Comparison of ENCODE assay signal across 16 mouse cellular contexts in the genomic region with DNA sequence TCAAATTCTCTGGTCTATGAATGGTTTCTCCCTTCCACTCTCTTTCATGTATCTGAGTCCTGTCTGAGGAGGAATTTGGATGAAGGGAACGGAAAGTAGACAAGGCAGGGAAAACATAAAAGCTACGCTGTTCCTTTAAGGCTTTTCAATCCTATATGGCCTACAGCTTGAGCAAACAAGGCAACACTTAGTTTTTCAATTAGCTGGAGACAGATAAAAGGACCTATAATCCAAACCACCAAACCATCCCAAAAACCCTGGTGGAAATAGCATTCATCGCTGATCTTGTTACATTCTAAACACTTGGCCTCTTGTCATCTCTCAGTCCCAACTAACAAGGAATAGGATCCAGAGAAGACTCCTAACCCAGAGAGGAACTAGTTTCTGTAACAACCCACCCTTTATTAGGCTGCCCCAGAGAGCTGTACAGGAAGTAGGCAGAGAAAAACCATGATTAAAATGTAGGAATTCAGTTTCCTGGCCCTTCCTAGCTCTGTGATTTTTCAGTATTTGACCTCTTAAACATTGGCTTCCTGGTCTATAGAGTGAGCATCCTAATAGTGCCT.
"Had no signal": no experiment of that assay in that cellular context is flagged by ENCODE, and none has a peak within 500 bp of the region (broad histone marks: within the 10 kb centered on the region; RNA-seq: fewer than 3 reads in every experiment).

No protein-coding gene starts in this region.

- H3K4me3 ChIP-seq: liver, embryonic 13.5 days; liver, embryonic 15.5 days; megakaryocyte, embryonic 14.5 days; midbrain, embryonic 13.5 days; midbrain, embryonic 15.5 days; neural tube, embryonic 12.5 days; stomach, embryonic 15.5 days had no signal

- DNase-seq: liver, embryonic 13.5 days; liver, postnatal 0 days; lung, postnatal 10 days; right cerebral cortex, postnatal 14 days; thymus, adult 2 months; thymus, postnatal 25 days; thymus, postnatal 4 days had no signal

- H3K27ac ChIP-seq: liver, embryonic 13.5 days; liver, embryonic 15.5 days; macrophage; midbrain, embryonic 13.5 days; midbrain, embryonic 15.5 days; neural tube, embryonic 12.5 days; stomach, embryonic 15.5 days; stomach, postnatal 0 days had no signal

- H3K9ac ChIP-seq: liver, embryonic 13.5 days; liver, embryonic 15.5 days; liver, postnatal 0 days; midbrain, embryonic 13.5 days; midbrain, embryonic 15.5 days; neural tube, embryonic 12.5 days; stomach, embryonic 15.5 days had no signal

- H3K27me3 ChIP-seq: liver, embryonic 13.5 days; liver, embryonic 15.5 days; megakaryocyte, embryonic 14.5 days; midbrain, embryonic 13.5 days; midbrain, embryonic 15.5 days; neural tube, embryonic 12.5 days; stomach, embryonic 15.5 days had no signal

- H3K4me2 ChIP-seq: liver, embryonic 13.5 days; liver, embryonic 15.5 days; midbrain, embryonic 11.5 days; midbrain, embryonic 13.5 days; midbrain, embryonic 15.5 days; neural tube, embryonic 12.5 days; stomach, embryonic 15.5 days had no signal

- H3K36me3 ChIP-seq: liver, embryonic 13.5 days; liver, embryonic 15.5 days; midbrain, embryonic 13.5 days; midbrain, embryonic 15.5 days; neural tube, embryonic 12.5 days; stomach, embryonic 15.5 days had no signal

- H3K9me3 ChIP-seq: liver, embryonic 13.5 days; liver, embryonic 15.5 days; megakaryocyte, embryonic 14.5 days; midbrain, embryonic 13.5 days; midbrain, embryonic 15.5 days; neural tube, embryonic 12.5 days; stomach, embryonic 15.5 days had no signal

- H3K4me1 ChIP-seq: liver, embryonic 13.5 days; liver, embryonic 15.5 days; megakaryocyte, embryonic 14.5 days; midbrain, embryonic 13.5 days; neural tube, embryonic 12.5 days; stomach, embryonic 15.5 days had no signal

- ATAC-seq: liver, postnatal 0 days; midbrain, embryonic 13.5 days; midbrain, embryonic 15.5 days had no signal
